Mouse (Mus musculus): ENCODE results near the gene Ccn2. TPM values are rescaled to one million over a fixed set of nuclear protein-coding genes. Genes with fewer than 3 reads are reported as not detected.

Gene Ccn2
- polyA plus RNA-seq, 1 experiment = 9.8 TPM

- no peak overlapping the region for H3K27ac ChIP-seq (ENCODE audit: insufficient read depth, low read length)
- TF ChIP-seq CTCF (IDR thresholded peaks at IDR 0.05; ENCODE audit: borderline replicate concordance, insufficient read depth, low read depth, low read length) (no peak), POLR2A (IDR thresholded peaks at IDR 0.05; ENCODE audit: borderline replicate concordance, insufficient read depth, low read length) (no peak)
- 89% methylated on average over 4 of the region's 4 CpGs for WGBS
- H3K4me1 ChIP-seq (ENCODE audit: control insufficient read depth, insufficient read depth, low read length) = peaks cover 6% of the 10 kb centered on the region
- H3K4me3 ChIP-seq (replicated peaks; ENCODE audit: insufficient read depth, low read depth, low read length) = no peak overlapping the region
- H3K27me3 ChIP-seq (ENCODE audit: control insufficient read depth, insufficient read depth, low read length) = peaks cover 3% of the 10 kb centered on the region; the same call in 1 of the 2 replicates
- no peak for DNase-seq
Observed at GRCm38 (mm10) chr10:24593556-24593955, 1.7 kb upstream of the Ccn2 start.

GRCm38 (mm10) chr10:24596003-24596868 is 994 bp downstream of the Ccn2 start:
- 6% methylated on average over 31 of the region's 31 CpGs for WGBS
- peaks cover 6% of the 10 kb centered on the region for H3K4me1 ChIP-seq (ENCODE audit: control insufficient read depth, insufficient read depth, low read length)
- H3K27ac ChIP-seq (ENCODE audit: insufficient read depth, low read length) = no peak overlapping the region
- peak overlapping the region; percentile 69 for H3K4me3 ChIP-seq (replicated peaks; ENCODE audit: insufficient read depth, low read depth, low read length)
- TF ChIP-seq POLR2A (IDR thresholded peaks at IDR 0.05; ENCODE audit: borderline replicate concordance, insufficient read depth, low read length) (no peak), CTCF (IDR thresholded peaks at IDR 0.05; ENCODE audit: borderline replicate concordance, insufficient read depth, low read depth, low read length) (no peak)
- DNase-seq = peak; percentile 36
- H3K27me3 ChIP-seq (ENCODE audit: control insufficient read depth, insufficient read depth, low read length) = peaks cover 3% of the 10 kb centered on the region; the same call in 1 of the 2 replicates

DNA sequence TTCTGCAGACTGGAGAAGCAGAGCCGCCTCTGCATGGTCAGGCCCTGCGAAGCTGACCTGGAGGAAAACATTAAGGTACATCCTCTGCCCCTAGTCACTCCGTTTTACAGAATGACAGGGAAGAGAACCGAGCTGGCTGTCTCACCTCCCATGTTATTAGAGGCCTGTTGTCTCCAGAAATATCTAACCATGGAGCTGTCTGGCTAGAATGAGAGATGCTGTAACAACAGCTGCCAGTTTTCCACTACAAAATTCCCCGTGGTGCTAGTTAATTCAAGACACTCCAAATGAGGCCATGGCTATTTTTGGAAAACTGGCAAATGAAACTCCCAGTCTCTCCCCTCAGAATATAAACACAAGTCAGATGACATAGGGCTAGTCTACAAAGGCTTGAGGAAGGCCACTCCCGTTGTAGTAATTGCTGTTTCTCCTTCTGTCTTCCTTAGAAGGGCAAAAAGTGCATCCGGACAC is 1.7 kb downstream of the Ccn2 start:
- Histone ChIP-seq H3K4me1 (ENCODE audit: control insufficient read depth, insufficient read depth, low read length) (peaks cover 6% of the 10 kb centered on the region), H3K27ac (ENCODE audit: insufficient read depth, low read length) (no peak overlapping the region), H3K27me3 (ENCODE audit: control insufficient read depth, insufficient read depth, low read length) (peaks cover 3% of the 10 kb centered on the region; the same call in 1 of the 2 replicates), H3K4me3 (replicated peaks; ENCODE audit: insufficient read depth, low read depth, low read length) (no peak overlapping the region)
- peak in 1 of 2 experiments; percentile 29 for DNase-seq
- TF ChIP-seq POLR2A (IDR thresholded peaks at IDR 0.05; ENCODE audit: borderline replicate concordance, insufficient read depth, low read length) = no peak
- no peak for TF ChIP-seq CTCF (IDR thresholded peaks at IDR 0.05; ENCODE audit: borderline replicate concordance, insufficient read depth, low read depth, low read length)
- 17% methylated on average over 7 of the region's 7 CpGs for WGBS

- H3K4me3 ChIP-seq (replicated peaks; ENCODE audit: insufficient read depth, low read depth, low read length) = no peak overlapping the region
- DNase-seq = no peak
- peaks cover 3% of the 10 kb centered on the region; the same call in 1 of the 2 replicates for H3K27me3 ChIP-seq (ENCODE audit: control insufficient read depth, insufficient read depth, low read length)
- 79% methylated on average over 4 of the region's 4 CpGs for WGBS
- TF ChIP-seq POLR2A (IDR thresholded peaks at IDR 0.05; ENCODE audit: borderline replicate concordance, insufficient read depth, low read length) (no peak), CTCF (IDR thresholded peaks at IDR 0.05; ENCODE audit: borderline replicate concordance, insufficient read depth, low read depth, low read length) (no peak)
- no peak overlapping the region for H3K27ac ChIP-seq (ENCODE audit: insufficient read depth, low read length)
- peaks cover 6% of the 10 kb centered on the region for H3K4me1 ChIP-seq (ENCODE audit: control insufficient read depth, insufficient read depth, low read length)
Observed at GRCm38 (mm10) chr10:24597789-24598188, 2.5 kb downstream of the Ccn2 start.

GRCm38 (mm10) chr10:24598693-24599092 is 3.5 kb downstream of the Ccn2 start:
- Histone ChIP-seq H3K4me1 (ENCODE audit: control insufficient read depth, insufficient read depth, low read length) (peaks cover 6% of the 10 kb centered on the region), H3K27me3 (ENCODE audit: control insufficient read depth, insufficient read depth, low read length) (peaks cover 3% of the 10 kb centered on the region; the same call in 1 of the 2 replicates), H3K27ac (ENCODE audit: insufficient read depth, low read length) (no peak overlapping the region), H3K4me3 (replicated peaks; ENCODE audit: insufficient read depth, low read depth, low read length) (no peak overlapping the region)
- 89% methylated on average over 6 of the region's 6 CpGs for WGBS
- no peak for DNase-seq
- no peak for TF ChIP-seq POLR2A (IDR thresholded peaks at IDR 0.05; ENCODE audit: borderline replicate concordance, insufficient read depth, low read length)
- no peak for TF ChIP-seq CTCF (IDR thresholded peaks at IDR 0.05; ENCODE audit: borderline replicate concordance, insufficient read depth, low read depth, low read length)

DNA sequence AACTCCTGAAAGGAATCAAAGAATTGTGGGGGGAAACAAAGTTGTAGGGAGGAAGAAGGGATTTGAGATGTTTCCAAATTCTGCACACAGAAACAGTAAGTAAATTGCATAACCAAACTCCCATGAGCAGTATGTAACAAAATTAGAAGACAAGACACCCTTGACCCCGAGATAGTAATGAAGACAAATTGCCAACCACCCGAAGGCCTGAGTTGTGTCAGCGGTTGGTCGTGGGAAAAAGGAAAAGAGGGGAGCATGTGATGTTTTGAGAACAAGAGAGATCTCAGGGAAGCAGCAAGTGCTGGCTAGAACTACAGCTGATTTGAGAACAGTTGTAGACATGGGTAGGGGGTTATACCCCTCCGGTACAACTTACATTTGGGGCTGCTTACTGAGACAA is 4.6 kb downstream of the Ccn2 start:
- no peak overlapping the region for H3K27ac ChIP-seq (ENCODE audit: insufficient read depth, low read length)
- 71% methylated on average over 5 of the region's 5 CpGs for WGBS
- H3K4me3 ChIP-seq (replicated peaks; ENCODE audit: insufficient read depth, low read depth, low read length) = no peak overlapping the region
- DNase-seq = no peak
- peaks cover 3% of the 10 kb centered on the region; the same call in 1 of the 2 replicates for H3K27me3 ChIP-seq (ENCODE audit: control insufficient read depth, insufficient read depth, low read length)
- no peak for TF ChIP-seq POLR2A (IDR thresholded peaks at IDR 0.05; ENCODE audit: borderline replicate concordance, insufficient read depth, low read length)
- TF ChIP-seq CTCF (IDR thresholded peaks at IDR 0.05; ENCODE audit: borderline replicate concordance, insufficient read depth, low read depth, low read length) = no peak
- H3K4me1 ChIP-seq (ENCODE audit: control insufficient read depth, insufficient read depth, low read length) = peaks cover 6% of the 10 kb centered on the region

DNA sequence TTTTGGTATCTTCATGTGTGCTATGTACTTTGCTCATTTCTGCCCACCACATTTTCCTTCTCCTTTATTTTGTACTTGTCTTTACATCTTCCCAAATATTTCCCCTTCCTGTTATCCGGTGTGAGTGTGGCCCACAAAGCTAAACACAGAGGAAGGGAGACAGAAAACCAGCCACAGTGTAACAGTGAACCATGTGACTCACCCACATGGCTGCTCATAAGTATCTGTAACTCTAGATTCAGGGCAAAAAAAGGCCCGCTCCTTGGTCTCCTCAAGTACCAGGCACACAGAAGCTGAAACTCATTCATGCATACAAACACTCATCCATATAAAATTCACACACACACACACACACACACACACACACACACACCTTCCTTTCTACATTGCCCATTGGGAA is 7.8 kb downstream of the Ccn2 start:
- TF ChIP-seq CTCF (IDR thresholded peaks at IDR 0.05; ENCODE audit: borderline replicate concordance, insufficient read depth, low read depth, low read length) = no peak
- no peak for TF ChIP-seq POLR2A (IDR thresholded peaks at IDR 0.05; ENCODE audit: borderline replicate concordance, insufficient read depth, low read length)
- no peaks in the 10 kb centered on the region; the same call in 1 of the 2 replicates for H3K27me3 ChIP-seq (ENCODE audit: control insufficient read depth, insufficient read depth, low read length)
- no peak for DNase-seq
- no peak overlapping the region for H3K27ac ChIP-seq (ENCODE audit: insufficient read depth, low read length)
- no peak overlapping the region for H3K4me3 ChIP-seq (replicated peaks; ENCODE audit: insufficient read depth, low read depth, low read length)
- no peaks in the 10 kb centered on the region for H3K4me1 ChIP-seq (ENCODE audit: control insufficient read depth, insufficient read depth, low read length)
- WGBS = 78% methylated on average over 2 of the region's 2 CpGs

DNA sequence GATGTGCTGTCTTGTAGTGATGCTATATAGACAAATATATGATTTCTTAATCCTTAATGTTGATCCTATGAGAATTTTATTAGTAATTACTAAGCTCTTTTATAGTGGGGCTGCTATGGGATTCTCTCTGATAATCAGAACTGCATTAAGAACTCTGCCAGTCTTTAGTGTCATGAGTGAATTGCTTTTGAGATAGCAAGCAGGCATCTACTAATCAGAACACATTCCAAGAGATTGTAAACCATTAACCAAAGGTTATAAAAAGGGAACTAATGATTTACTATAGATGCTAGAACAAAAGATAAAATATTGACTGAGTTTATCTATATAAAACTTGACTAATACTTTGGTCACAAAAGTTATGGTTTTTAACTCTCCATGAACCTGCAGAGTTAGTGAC is 8.5 kb downstream of the Ccn2 start:
- Histone ChIP-seq H3K4me3 (replicated peaks; ENCODE audit: insufficient read depth, low read depth, low read length) (no peak overlapping the region), H3K27ac (ENCODE audit: insufficient read depth, low read length) (no peak overlapping the region), H3K27me3 (ENCODE audit: control insufficient read depth, insufficient read depth, low read length) (no peaks in the 10 kb centered on the region; the same call in 1 of the 2 replicates), H3K4me1 (ENCODE audit: control insufficient read depth, insufficient read depth, low read length) (no peaks in the 10 kb centered on the region)
- DNase-seq = no peak
- TF ChIP-seq POLR2A (IDR thresholded peaks at IDR 0.05; ENCODE audit: borderline replicate concordance, insufficient read depth, low read length) (no peak), CTCF (IDR thresholded peaks at IDR 0.05; ENCODE audit: borderline replicate concordance, insufficient read depth, low read depth, low read length) (no peak)

All from cerebellum, adult 2 months (tissue).